Mouse (Mus musculus) stomach, postnatal 0 days (tissue): ENCODE measurements at regions not wholly inside any gene's neighbourhood (a gene's known extent, or its start where the extent isn't known, plus 50 kb on each side); places are given as distances from the start of the nearest gene placed in this dataset.

ENCODE experiments used
- CTCF ChIP-seq: IDR thresholded peaks from 2 replicates; pipeline ENCODE4 v1.5.1; 2016; ENCODE audit warnings: antibody characterized with exemption, low read depth, mild to moderate bottlenecking, moderate library complexity
- EP300 ChIP-seq: optimal IDR thresholded peaks from 2 replicates; pipeline ENCODE3; 2016; ENCODE audit warnings: antibody characterized with exemption

GRCm38 (mm10) chr3:35462858-35463257 is 291.0 kb upstream of the Atp11b start:
- TF ChIP-seq EP300 (no peak), CTCF (no peak)
